Mouse (Mus musculus) G1E (cell line): ENCODE results near the gene Mgam. TPM values are rescaled to one million over a fixed set of nuclear protein-coding genes. Genes with fewer than 3 reads are reported as not detected.

Experiments used
- ATAC-seq: 2 replicates; pipeline ENCODE4 v1.8.0; 2016; ENCODE audit warnings: mild to moderate bottlenecking; ENCODE audit not compliant: insufficient number of reproducible peaks, poor library complexity, low FRiP score, severe bottlenecking; ENCODE audit errors: extremely low read depth
- DNase-seq: peaks from one replicate; pipeline ENCODE4 v3.0.0; 2012; ENCODE audit warnings: low spot score
- H3K27me3 ChIP-seq: 2 replicates; pipeline ENCODE4 v1.6.1; 2012; ENCODE audit warnings: mild to moderate bottlenecking, low read length, inconsistent platforms; ENCODE audit not compliant: insufficient read depth
- H3K36me3 ChIP-seq: replicated peaks from 2 replicates; pipeline ENCODE3; 2012; ENCODE audit warnings: mild to moderate bottlenecking, inconsistent platforms
- H3K4me1 ChIP-seq: 2 replicates; pipeline ENCODE4 v1.6.1; 2012; ENCODE audit warnings: low read depth, low read length, inconsistent platforms, mixed read lengths; ENCODE audit not compliant: insufficient read depth
- H3K4me3 ChIP-seq: 2 replicates; pipeline ENCODE4 v1.5.1; 2012; ENCODE audit warnings: low read depth, mild to moderate bottlenecking, inconsistent platforms, low read length, moderate library complexity, mixed read lengths
- H3K9me3 ChIP-seq: replicated peaks from 2 replicates; pipeline ENCODE4 v1.6.1; 2012; ENCODE audit warnings: inconsistent platforms
- CTCF ChIP-seq: IDR thresholded peaks from 2 replicates; pipeline ENCODE4 v1.5.1; 2012; ENCODE audit warnings: low read depth, low read length, inconsistent platforms, mixed read lengths
- GATA1 ChIP-seq: IDR thresholded peaks from 2 replicates; pipeline ENCODE4 v1.6.1; 2012; ENCODE audit warnings: borderline replicate concordance, low read length, inconsistent platforms, mixed read lengths
- GATA2 ChIP-seq: IDR thresholded peaks from 2 replicates; pipeline ENCODE4 v1.6.1; 2012; ENCODE audit warnings: low read depth, low read length, inconsistent platforms, borderline replicate concordance
- POLR2AphosphoS5 ChIP-seq: IDR thresholded peaks from 2 replicates; pipeline ENCODE4 v1.6.1; 2012; ENCODE audit warnings: low read depth, low read length, inconsistent platforms; ENCODE audit not compliant: insufficient replicate concordance
- TAL1 ChIP-seq: conservative IDR thresholded peaks from 2 replicates; pipeline ENCODE4 v1.6.1; 2012; ENCODE audit warnings: low read depth, low read length, inconsistent platforms, mixed read lengths
- polyA plus RNA-seq: library from polyadenylated mRNA; stranded (reverse); fragments of >175 nt; gene quantifications from 2 replicates; pipeline ENCODE4 v1.2.3, GENCODE M21; 2012
- total RNA-seq, 2 experiments: library from RNA; stranded (forward) in 1 of 2; stranded (reverse) in 1 of 2; fragments of 200-1000 nt in 1 of 2; fragments of >200 nt in 1 of 2; fragmentation: Nextera tagmentation in 1 of 2; gene quantifications; 2 replicates each; pipeline ENCODE4 v1.2.3; 2014 to 2017

The Mgam gene
- total and polyA plus RNA-seq, 3 experiments: 0.05 TPM; not detected in 2

GRCm38 (mm10) chr6:40783637-40784036 lies 155.0 kb downstream of the Mgam start:
- ATAC-seq (no peak), DNase-seq (no peak)
- no peak for TF ChIP-seq GATA2
- no peak for TF ChIP-seq POLR2AphosphoS5
- TF ChIP-seq TAL1: no peak
- TF ChIP-seq CTCF: no peak
- TF ChIP-seq GATA1: no peak
- Histone ChIP-seq H3K4me1 (no peaks in the 10 kb centered on the region), H3K4me3 (no peak overlapping the region), H3K27me3 (no peaks in the 10 kb centered on the region), H3K9me3 (no peaks in the 10 kb centered on the region), H3K36me3 (no peaks in the 10 kb centered on the region)

- TF ChIP-seq POLR2AphosphoS5 (no peak), TAL1 (no peak), GATA2 (no peak), CTCF (no peak), GATA1 (no peak)
- H3K36me3 ChIP-seq: no peaks in the 10 kb centered on the region
- DNase-seq (no peak), ATAC-seq (no peak)
- no peaks in the 10 kb centered on the region for H3K9me3 ChIP-seq
- no peaks in the 10 kb centered on the region for H3K4me1 ChIP-seq
- H3K27me3 ChIP-seq: no peaks in the 10 kb centered on the region
- no peak overlapping the region for H3K4me3 ChIP-seq
Observed at GRCm38 (mm10) chr6:40784378-40784777, 155.7 kb downstream of the Mgam start.

GRCm38 (mm10) chr6:40795077-40795812 lies 166.6 kb downstream of the Mgam start:
- no peaks in the 10 kb centered on the region for H3K36me3 ChIP-seq
- no peaks in the 10 kb centered on the region for H3K4me1 ChIP-seq
- TF ChIP-seq CTCF: no peak
- no peak for TF ChIP-seq POLR2AphosphoS5
- no peak for TF ChIP-seq TAL1
- no peak for TF ChIP-seq GATA2
- no peak for TF ChIP-seq GATA1
- no peak for ATAC-seq
- DNase-seq: no peak
- no peaks in the 10 kb centered on the region for H3K9me3 ChIP-seq
- H3K4me3 ChIP-seq: no peak overlapping the region
- H3K27me3 ChIP-seq: peaks cover 2% of the 10 kb centered on the region; the same call in 1 of the 2 replicates

GRCm38 (mm10) chr6:40818237-40818902 lies 189.7 kb downstream of the Mgam start:
- DNase-seq (no peak), ATAC-seq (no peak)
- TF ChIP-seq GATA1 (no peak), TAL1 (no peak), POLR2AphosphoS5 (no peak), GATA2 (no peak), CTCF (no peak)
- H3K36me3 ChIP-seq: no peaks in the 10 kb centered on the region
- H3K9me3 ChIP-seq: no peaks in the 10 kb centered on the region
- H3K27me3 ChIP-seq: 0 out of 2 replicates have a peak, but pooled peaks cover 2% of the 10 kb centered on the region
- no peak overlapping the region for H3K4me3 ChIP-seq
- no peaks in the 10 kb centered on the region for H3K4me1 ChIP-seq

Other genes starting within 250 kb of the Mgam start
- gene E330009J07Rik, start 192.7 kb upstream of the Mgam start, total RNA-seq (2014; fragmentation: Nextera tagmentation): 0.19 and 3.4 TPM in 2 replicates
- gene E330009J07Rik, start 192.7 kb upstream of the Mgam start, total RNA-seq (2017): 1.6 and 2.0 TPM in 2 replicates
- gene E330009J07Rik, start 192.7 kb upstream of the Mgam start, polyA plus RNA-seq: 0.28 and 0.37 TPM in 2 replicates
- gene Wee2, start 189.7 kb upstream of the Mgam start, total RNA-seq (2014; fragmentation: Nextera tagmentation): not detected in 2 replicates
- 0.16 TPM in 1 of 2 replicates, not detected in the other for gene Wee2, start 189.7 kb upstream of the Mgam start, total RNA-seq (2017)
- gene Wee2, start 189.7 kb upstream of the Mgam start, polyA plus RNA-seq: not detected in 2 replicates
- gene Ssbp1, start 157.5 kb upstream of the Mgam start, total RNA-seq (2014; fragmentation: Nextera tagmentation): 79.1 and 106 TPM in 2 replicates
- gene Ssbp1, start 157.5 kb upstream of the Mgam start, total RNA-seq (2017): 63.5 and 90.5 TPM in 2 replicates
- 11.0 and 14.6 TPM in 2 replicates for gene Ssbp1, start 157.5 kb upstream of the Mgam start, polyA plus RNA-seq
- gene Tas2r137, start 137.6 kb upstream of the Mgam start, total RNA-seq (2014; fragmentation: Nextera tagmentation): not detected in 2 replicates
- gene Tas2r137, start 137.6 kb upstream of the Mgam start, total RNA-seq (2017): 0.17 TPM in 1 of 2 replicates, not detected in the other
- gene Tas2r137, start 137.6 kb upstream of the Mgam start, polyA plus RNA-seq: not detected in 2 replicates
- gene Tas2r108, start 135.3 kb upstream of the Mgam start, total RNA-seq (2014; fragmentation: Nextera tagmentation): not detected in 2 replicates
- 0.22 TPM in 1 of 2 replicates, not detected in the other for gene Tas2r108, start 135.3 kb upstream of the Mgam start, total RNA-seq (2017)
- not detected in 2 replicates for gene Tas2r108, start 135.3 kb upstream of the Mgam start, polyA plus RNA-seq
- gene Prss37, start 109.3 kb upstream of the Mgam start, total RNA-seq (2014; fragmentation: Nextera tagmentation): not detected in 2 replicates
- not detected in 2 replicates for gene Prss37, start 109.3 kb upstream of the Mgam start, total RNA-seq (2017)
- gene Prss37, start 109.3 kb upstream of the Mgam start, polyA plus RNA-seq: not detected in 2 replicates
- gene Olfr461, start 73.8 kb upstream of the Mgam start, total RNA-seq (2014; fragmentation: Nextera tagmentation): not detected in 2 replicates
- gene Olfr461, start 73.8 kb upstream of the Mgam start, total RNA-seq (2017): 0.16 and 0.29 TPM in 2 replicates
- not detected in 2 replicates for gene Olfr461, start 73.8 kb upstream of the Mgam start, polyA plus RNA-seq
- not detected in 2 replicates for gene Olfr460, start 59.3 kb upstream of the Mgam start, total RNA-seq (2014; fragmentation: Nextera tagmentation)
- 0.05 and 0.29 TPM in 2 replicates for gene Olfr460, start 59.3 kb upstream of the Mgam start, total RNA-seq (2017)
- gene Olfr460, start 59.3 kb upstream of the Mgam start, polyA plus RNA-seq: not detected in 2 replicates
- not detected in 2 replicates for gene Clec5a, start 43.0 kb upstream of the Mgam start, total RNA-seq (2014; fragmentation: Nextera tagmentation)
- 0.06 and 0.16 TPM in 2 replicates for gene Clec5a, start 43.0 kb upstream of the Mgam start, total RNA-seq (2017)
- not detected in 2 replicates for gene Clec5a, start 43.0 kb upstream of the Mgam start, polyA plus RNA-seq
- gene Tas2r138, start 15.5 kb upstream of the Mgam start, total RNA-seq (2014; fragmentation: Nextera tagmentation): not detected in 2 replicates
- 0.12 TPM in 1 of 2 replicates, not detected in the other for gene Tas2r138, start 15.5 kb upstream of the Mgam start, total RNA-seq (2017)
- gene Tas2r138, start 15.5 kb upstream of the Mgam start, polyA plus RNA-seq: not detected in 2 replicates